Mouse (Mus musculus) forebrain, embryonic 13.5 days (tissue): ENCODE results near the gene Chrna10. TPM values are rescaled to one million over a fixed set of nuclear protein-coding genes. Genes with fewer than 3 reads are reported as not detected.

Experiments
- ATAC-seq: fragments of 200-750 bp; cut with Nextera tagmentation; 2 replicates; pipeline ENCODE4 v1.8.0; 2017
- H3K27ac ChIP-seq: fragments of 300-500 bp; sonication (generic); 2 replicates; pipeline ENCODE4 v1.5.1; 2015; ENCODE audit warnings: inconsistent platforms, mild to moderate bottlenecking, moderate library complexity
- H3K27me3 ChIP-seq: fragments of 300-500 bp; sonication (generic); 2 replicates; pipeline ENCODE4 v1.6.1; 2015; ENCODE audit warnings: mild to moderate bottlenecking, inconsistent platforms
- H3K36me3 ChIP-seq: fragments of 300-500 bp; sonication (generic); 2 replicates; pipeline ENCODE4 v1.6.1; 2015; ENCODE audit warnings: mild to moderate bottlenecking, inconsistent platforms; ENCODE audit not compliant: poor library complexity, severe bottlenecking
- H3K4me1 ChIP-seq: fragments of 300-500 bp; sonication (generic); 2 replicates; pipeline ENCODE4 v1.6.1; 2015; ENCODE audit warnings: inconsistent platforms
- H3K4me2 ChIP-seq: fragments of 300-500 bp; sonication (generic); 2 replicates; pipeline ENCODE4 v1.6.1; 2015; ENCODE audit warnings: inconsistent platforms, mild to moderate bottlenecking, moderate library complexity
- H3K4me3 ChIP-seq: fragments of 300-500 bp; sonication (generic); 2 replicates; pipeline ENCODE4 v1.5.1; 2015; ENCODE audit warnings: mild to moderate bottlenecking, inconsistent platforms
- H3K9ac ChIP-seq: fragments of 300-500 bp; sonication (generic); 2 replicates; pipeline ENCODE4 v1.6.1; 2015; ENCODE audit warnings: mild to moderate bottlenecking, inconsistent platforms
- H3K9me3 ChIP-seq: fragments of 300-500 bp; sonication (generic); replicated peaks from 2 replicates; pipeline ENCODE4 v1.6.1; 2016; ENCODE audit warnings: inconsistent platforms
- whole genome bisulfite sequencing: fragments of 180-500 bp; shearing (Covaris S2); methylation state at CpG from one replicate; pipeline ENCODE4 v1.1.7; 2015; 5-methylcytosine and 5-hydroxymethylcytosine counted together
- polyA plus RNA-seq: library from polyadenylated mRNA; unstranded; fragments of >200 nt; fragmentation: Nextera tagmentation; extraction: Ambion mirVana; gene quantifications from 2 replicates; pipeline ENCODE4 v1.2.1, GENCODE M21; 2015

Chrna10 gene
- polyA plus RNA-seq, 1 experiment from 2014 or later: not detected

DNA sequence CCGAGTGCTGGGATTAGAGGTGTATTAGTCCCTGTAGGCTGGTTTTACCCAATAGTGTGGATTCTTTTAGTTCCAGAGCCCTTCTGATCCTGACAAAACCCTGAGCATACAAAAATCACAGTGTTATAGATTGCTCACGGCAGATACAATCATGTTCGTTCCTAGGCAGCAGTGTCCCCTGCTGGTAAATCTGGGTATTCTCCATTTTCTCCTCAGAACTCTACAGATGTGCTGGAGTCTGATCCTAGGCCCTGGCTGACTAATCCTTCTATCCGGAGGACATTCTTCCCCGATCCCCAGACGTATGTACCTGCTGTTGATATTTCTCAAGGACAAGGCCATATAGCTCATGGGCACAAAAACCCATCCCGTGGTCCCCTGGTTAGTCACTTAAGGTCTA is 38.1 kb downstream of the Chrna10 start:
- Histone ChIP-seq H3K9ac (no peak overlapping the region), H3K4me2 (no peak overlapping the region), H3K4me1 (no peaks in the 10 kb centered on the region), H3K27me3 (no peaks in the 10 kb centered on the region), H3K27ac (no peak overlapping the region), H3K9me3 (no peaks in the 10 kb centered on the region), H3K36me3 (peaks cover 91% of the 10 kb centered on the region), H3K4me3 (no peak overlapping the region)
- WGBS: 77% methylated on average over 7 of the region's 7 CpGs
- ATAC-seq: no peak

DNA sequence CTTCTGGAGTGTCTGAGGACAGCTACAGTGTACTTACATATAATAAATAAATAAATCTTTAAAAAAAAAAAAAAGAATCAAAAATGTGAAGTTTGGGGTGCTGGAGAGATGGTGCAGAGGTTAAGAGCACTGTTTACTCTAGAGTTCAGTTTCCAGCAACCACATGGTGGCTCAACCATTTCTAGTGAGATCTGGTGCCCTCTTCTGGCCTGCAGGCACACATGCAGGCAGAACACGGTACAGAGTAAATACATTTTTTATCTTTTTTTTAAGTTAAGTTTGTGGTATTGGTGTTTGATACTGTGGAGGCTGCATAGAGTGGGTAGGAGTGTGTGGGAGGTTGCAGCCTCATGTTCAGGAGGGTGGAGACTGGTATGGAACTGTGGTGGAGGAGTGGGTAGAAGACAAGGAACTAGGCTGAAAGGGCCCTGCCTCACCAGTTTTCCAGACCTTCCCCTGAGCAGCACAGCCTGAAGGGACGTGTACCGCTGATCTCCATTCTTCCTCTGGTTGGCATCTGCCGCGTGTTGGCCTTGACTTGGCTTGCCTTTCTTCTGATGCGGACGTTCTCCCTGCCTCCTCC is 39.8 kb downstream of the Chrna10 start:
- 82% methylated on average over 6 of the region's 7 CpGs for WGBS
- no peak for ATAC-seq

DNA sequence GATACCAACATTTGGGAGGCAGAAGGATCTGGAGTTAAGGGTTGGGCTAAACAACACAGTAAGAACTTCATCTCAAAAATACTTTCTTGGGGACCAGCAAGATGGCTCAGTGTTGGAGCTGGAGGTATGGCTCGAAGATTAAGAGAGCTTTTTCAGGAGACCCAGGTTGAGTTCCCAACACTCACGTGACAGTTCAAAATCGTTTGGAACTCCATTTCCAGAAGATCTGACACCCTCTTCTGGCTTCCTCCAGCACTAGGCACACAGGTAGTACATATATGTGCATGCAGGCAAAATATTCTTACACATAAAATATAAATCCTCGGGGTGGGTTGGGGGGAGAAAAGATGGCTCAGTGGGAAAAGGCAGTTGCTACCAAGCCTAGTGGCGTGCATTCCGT is 50.3 kb downstream of the Chrna10 start:
- Histone ChIP-seq H3K36me3 (peaks cover 12% of the 10 kb centered on the region), H3K9me3 (no peaks in the 10 kb centered on the region), H3K9ac (peak overlapping the region; percentile 84), H3K27ac (no peak overlapping the region), H3K4me3 (peak overlapping the region; percentile 73), H3K4me2 (peak overlapping the region; percentile 83), H3K27me3 (no peaks in the 10 kb centered on the region), H3K4me1 (peaks cover 38% of the 10 kb centered on the region)
- 79% methylated on average over 6 of the region's 6 CpGs for WGBS
- ATAC-seq: no peak

More for the DNA sequence above, 39.8 kb downstream of the Chrna10 start:
- H3K27me3 ChIP-seq: no peaks in the 10 kb centered on the region
- H3K9me3 ChIP-seq: no peaks in the 10 kb centered on the region
- peaks cover 91% of the 10 kb centered on the region for H3K36me3 ChIP-seq
- H3K4me1 ChIP-seq: no peaks in the 10 kb centered on the region
- H3K4me3 ChIP-seq: no peak overlapping the region
- H3K4me2 ChIP-seq: no peak overlapping the region
- no peak overlapping the region for H3K27ac ChIP-seq
- no peak overlapping the region for H3K9ac ChIP-seq

DNA sequence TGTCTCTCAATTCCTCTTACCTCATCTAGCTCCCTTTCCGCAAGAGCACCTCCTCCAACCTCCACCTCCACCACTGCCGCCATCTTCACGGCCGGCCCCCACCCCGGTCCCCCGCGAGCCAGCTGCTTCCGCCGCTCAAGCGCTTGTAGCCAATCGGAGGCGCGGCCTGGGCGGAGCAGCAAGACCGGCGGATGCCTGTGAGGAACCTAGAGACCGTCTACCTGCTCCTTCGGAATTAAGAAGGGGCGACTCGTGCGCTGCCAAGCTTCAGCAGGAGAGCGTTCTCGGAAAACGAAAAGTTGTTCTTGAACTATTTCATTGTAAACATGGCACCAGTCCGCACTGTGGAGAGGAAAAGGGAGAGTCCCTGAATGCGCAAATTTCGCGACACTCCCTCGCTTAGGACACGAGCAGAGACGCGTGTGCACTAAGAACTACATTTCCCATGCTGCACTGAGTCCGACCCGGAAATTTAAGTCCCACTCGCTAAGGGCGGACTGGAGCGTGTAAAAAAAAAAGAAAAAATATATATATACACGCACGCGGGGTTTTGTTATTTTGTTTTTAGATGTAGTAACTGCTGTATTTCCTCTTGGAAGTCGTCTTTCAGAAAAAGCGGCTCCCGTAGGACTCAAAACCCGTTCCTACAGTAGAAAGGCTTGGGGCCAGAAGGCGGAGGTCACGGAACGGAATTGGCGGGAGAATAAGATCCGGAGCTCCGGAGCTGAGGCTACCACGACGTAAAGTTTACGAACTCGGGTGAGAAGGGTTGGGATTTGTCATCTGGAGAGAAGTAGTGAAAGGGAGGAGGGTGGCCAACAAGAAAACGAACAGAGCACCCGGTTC is 51.4 kb downstream of the Chrna10 start, which contains the start of the genes Rnf121, Xndc1 and Xntrpc:
Gene Rnf121, minus strand, starts transcription at position 424 of the 846 bp plus-strand sequence.
Gene Xndc1, plus strand, starts transcription at position 466 of the 846 bp plus-strand sequence.
Gene Xntrpc, plus strand, starts transcription at position 668 of the 846 bp plus-strand sequence.
- Histone ChIP-seq H3K4me2 (peak within 1 kb of the TSS; percentile 83), H3K27me3 (no peaks in the 10 kb centered on the region), H3K27ac (peak within 1 kb of the TSS; percentile 73), H3K4me1 (peaks cover 38% of the 10 kb centered on the region), H3K4me3 (peak within 1 kb of the TSS; percentile 73), H3K9me3 (no peaks in the 10 kb centered on the region), H3K36me3 (peaks cover 9% of the 10 kb centered on the region; the same call in 1 of the 2 replicates), H3K9ac (peak within 1 kb of the TSS; percentile 84)
- ATAC-seq: peak; percentile 99
- WGBS: under 1% methylated on average over 56 of the region's 56 CpGs

DNA sequence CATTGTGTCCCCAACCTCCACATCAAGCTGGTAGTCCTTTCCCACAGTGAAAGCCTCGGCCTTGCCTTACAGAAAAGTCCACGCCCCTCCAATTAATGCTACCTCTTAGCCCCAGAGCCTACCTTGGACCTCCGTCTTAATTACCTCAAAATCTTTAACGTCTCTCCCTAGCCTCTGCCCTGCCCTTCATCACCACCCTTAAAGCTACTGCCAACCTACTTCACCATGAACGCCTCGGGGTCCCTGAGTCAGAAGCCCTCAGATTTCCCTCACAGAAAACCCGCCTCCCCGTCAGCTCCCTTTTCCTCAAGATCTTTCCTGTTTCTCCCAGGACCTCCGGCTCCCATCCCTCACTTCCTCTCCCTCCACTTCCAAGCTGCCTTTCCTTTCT is 52.0 kb downstream of the Chrna10 start:
- WGBS: under 1% methylated on average over 9 of the region's 9 CpGs
- peak overlapping the region; percentile 84 for H3K9ac ChIP-seq
- ATAC-seq: peak; percentile 36
- peaks cover 14% of the 10 kb centered on the region for H3K36me3 ChIP-seq
- H3K27ac ChIP-seq: peak overlapping the region; percentile 65
- H3K4me2 ChIP-seq: peak overlapping the region; percentile 83
- no peaks in the 10 kb centered on the region for H3K27me3 ChIP-seq
- no peaks in the 10 kb centered on the region for H3K9me3 ChIP-seq
- peak overlapping the region; percentile 73 for H3K4me3 ChIP-seq
- H3K4me1 ChIP-seq: peaks cover 38% of the 10 kb centered on the region

DNA sequence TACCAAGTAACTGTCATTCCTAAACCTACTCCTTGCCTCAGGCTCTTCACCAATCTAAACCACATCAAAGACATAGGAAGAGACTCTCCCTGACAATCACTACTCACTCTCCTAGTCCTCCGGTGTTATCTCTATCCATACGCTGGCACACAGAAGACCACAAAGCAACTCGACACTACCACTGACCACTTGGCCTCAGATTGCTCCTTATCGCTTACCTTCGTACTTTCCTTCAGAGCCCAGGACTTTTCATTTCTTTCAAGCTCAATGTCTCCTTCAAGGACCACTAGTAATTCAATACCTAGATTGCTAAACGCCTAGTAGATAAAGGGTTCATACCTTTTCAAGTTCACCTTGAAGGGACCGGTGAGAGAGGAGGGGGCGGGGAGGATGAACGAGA is 52.7 kb downstream of the Chrna10 start:
- Histone ChIP-seq H3K27ac (no peak overlapping the region), H3K4me2 (peak overlapping the region; percentile 83), H3K4me1 (peaks cover 38% of the 10 kb centered on the region), H3K4me3 (peak overlapping the region; percentile 73), H3K9me3 (no peaks in the 10 kb centered on the region), H3K9ac (peak overlapping the region; percentile 84), H3K27me3 (no peaks in the 10 kb centered on the region), H3K36me3 (peaks cover 21% of the 10 kb centered on the region)
- no peak for ATAC-seq
- WGBS: 90% methylated on average over 9 of the region's 9 CpGs

DNA sequence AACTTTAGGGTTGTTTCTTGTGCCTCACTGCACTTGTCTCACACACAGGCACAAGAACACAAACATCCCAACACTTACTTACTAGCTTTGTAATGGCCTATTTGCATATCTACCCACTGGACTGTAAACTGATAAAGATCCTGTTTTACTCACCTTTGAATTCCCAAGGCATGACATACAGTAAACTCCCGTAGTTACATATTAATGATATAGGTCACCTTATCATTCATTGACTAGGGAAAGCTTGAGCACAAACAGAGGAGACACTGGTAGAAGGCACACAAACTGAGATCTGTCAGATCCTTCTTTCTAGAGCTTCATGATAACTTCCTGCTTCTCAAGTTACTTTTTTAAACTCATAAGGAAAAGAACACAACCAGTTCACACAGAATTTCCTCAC is 54.4 kb downstream of the Chrna10 start:
- H3K27me3 ChIP-seq: no peaks in the 10 kb centered on the region
- H3K9me3 ChIP-seq: no peaks in the 10 kb centered on the region
- ATAC-seq: no peak
- H3K36me3 ChIP-seq: peaks cover 26% of the 10 kb centered on the region
- no peak overlapping the region for H3K9ac ChIP-seq
- H3K4me3 ChIP-seq: no peak overlapping the region
- WGBS: 92% methylated on average over 1 of the region's 1 CpGs
- H3K4me1 ChIP-seq: peaks cover 36% of the 10 kb centered on the region
- H3K4me2 ChIP-seq: no peak overlapping the region
- H3K27ac ChIP-seq: no peak overlapping the region

DNA sequence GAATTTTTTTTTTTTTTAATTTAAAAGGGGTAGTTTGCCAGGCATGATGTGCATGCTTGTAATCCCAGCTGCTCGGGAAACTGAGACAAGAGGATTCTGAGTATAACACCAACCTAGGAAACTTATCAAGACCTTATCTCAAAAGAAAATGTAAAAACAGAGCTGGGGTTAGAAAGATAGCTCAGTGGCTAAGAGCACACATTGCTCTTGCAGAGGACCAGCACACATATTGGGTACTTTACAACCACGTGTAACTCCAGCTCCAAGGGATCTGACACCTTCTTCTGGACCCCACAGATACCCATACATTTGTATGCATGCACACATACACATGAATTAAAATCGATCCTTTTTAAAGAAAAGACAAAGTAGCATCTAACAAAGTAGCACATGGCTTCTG is 55.3 kb downstream of the Chrna10 start:
- Histone ChIP-seq H3K27me3 (no peaks in the 10 kb centered on the region), H3K4me2 (no peak overlapping the region), H3K9ac (no peak overlapping the region), H3K4me3 (no peak overlapping the region), H3K4me1 (peaks cover 31% of the 10 kb centered on the region), H3K9me3 (no peaks in the 10 kb centered on the region), H3K27ac (no peak overlapping the region), H3K36me3 (peaks cover 32% of the 10 kb centered on the region)
- ATAC-seq: no peak
- 91% methylated on average over 3 of the region's 3 CpGs for WGBS

Other genes starting within 250 kb of the Chrna10 start
- 8.6 and 20.1 TPM in 2 replicates for gene Folr1, start 246.0 kb downstream of the Chrna10 start, polyA plus RNA-seq
- gene Lamtor1, start 210.9 kb downstream of the Chrna10 start, polyA plus RNA-seq: 152 and 158 TPM in 2 replicates
- 0.57 and 0.59 TPM in 2 replicates for gene Tomt, start 210.5 kb downstream of the Chrna10 start, polyA plus RNA-seq
- 8.0 and 11.7 TPM in 2 replicates for gene Lrrc51, start 182.9 kb downstream of the Chrna10 start, polyA plus RNA-seq
- 66.2 and 71.7 TPM in 2 replicates for gene Numa1, start 182.7 kb downstream of the Chrna10 start, polyA plus RNA-seq
- 4.5 and 4.6 TPM in 2 replicates for gene Il18bp, start 98.1 kb downstream of the Chrna10 start, polyA plus RNA-seq
- gene Rnf121, start 51.4 kb downstream of the Chrna10 start, polyA plus RNA-seq: 30.7 TPM in 2 replicates
- 46.3 and 47.3 TPM in 2 replicates for gene Xndc1, start 51.3 kb downstream of the Chrna10 start, polyA plus RNA-seq
- 1.8 and 2.1 TPM in 2 replicates for gene Xntrpc, start 51.1 kb downstream of the Chrna10 start, polyA plus RNA-seq
- not detected in 2 replicates for gene Trpc2, start 33.7 kb downstream of the Chrna10 start, polyA plus RNA-seq
- gene Art1, start 15.1 kb downstream of the Chrna10 start, polyA plus RNA-seq: 0.23 and 0.53 TPM in 2 replicates
- gene Art5, start 7.3 kb downstream of the Chrna10 start, polyA plus RNA-seq: 1.3 and 1.7 TPM in 2 replicates
- 27.2 and 30.0 TPM in 2 replicates for gene Nup98, start 93.3 kb upstream of the Chrna10 start, polyA plus RNA-seq
- 50.6 and 52.4 TPM in 2 replicates for gene Pgap2, start 93.4 kb upstream of the Chrna10 start, polyA plus RNA-seq
- 18.4 and 20.2 TPM in 2 replicates for gene Rhog, start 139.2 kb upstream of the Chrna10 start, polyA plus RNA-seq
- gene Stim1, start 151.0 kb upstream of the Chrna10 start, polyA plus RNA-seq: 8.2 and 8.3 TPM in 2 replicates